Comparison of ENCODE assay signal across 19 mouse cellular contexts in genomic region chr12:53612120-53612519, GRCm38 (mm10).
DNase-seq lines count a peak whose midpoint lies in the region; TF ChIP-seq lines count a peak whose summit lies in the region.
"Had no signal": no experiment of that assay in that cellular context is flagged by ENCODE, and none has a peak within 500 bp of the region (broad histone marks: within the 10 kb centered on the region; RNA-seq: fewer than 3 reads in every experiment).

No protein-coding gene starts in this region.

- TF ChIP-seq CTCF in cerebellum, adult 2 months (IDR thresholded peaks at IDR 0.05; ENCODE audit: borderline replicate concordance, insufficient read depth, low read depth, low read length) = no peak

- H3K27ac ChIP-seq in cerebellum, adult 2 months (ENCODE audit: insufficient read depth, low read length) = no peak overlapping the region
- H3K27ac ChIP-seq in limb, embryonic 10.5 days = no peak overlapping the region
- H3K27ac ChIP-seq: embryonic facial prominence, embryonic 15.5 days; forebrain, embryonic 10.5 days; gastrocnemius, adult 2 months; heart, embryonic 13.5 days; hindbrain, embryonic 12.5 days had no signal

- WGBS in cerebellum, adult 2 months = 15% methylated on average over 7 of the region's 7 CpGs
- WGBS in limb, embryonic 10.5 days = 91% methylated on average over 7 of the region's 7 CpGs

- H3K27me3 ChIP-seq in cerebellum, adult 2 months (ENCODE audit: control insufficient read depth, insufficient read depth, low read length) = no peaks in the 10 kb centered on the region
- no peaks in the 10 kb centered on the region for H3K27me3 ChIP-seq in limb, embryonic 10.5 days (ENCODE audit: low read depth, poor library complexity, severe bottlenecking)
- H3K27me3 ChIP-seq: embryonic facial prominence, embryonic 15.5 days; heart, embryonic 13.5 days; hindbrain, embryonic 12.5 days had no signal

- TF ChIP-seq POLR2A in cerebellum, adult 2 months (IDR thresholded peaks at IDR 0.05; ENCODE audit: borderline replicate concordance, insufficient read depth, low read length) = no peak

- no peaks in the 10 kb centered on the region for H3K36me3 ChIP-seq in limb, embryonic 10.5 days
- H3K36me3 ChIP-seq: embryonic facial prominence, embryonic 15.5 days; forebrain, embryonic 10.5 days; heart, embryonic 13.5 days; hindbrain, embryonic 12.5 days had no signal

- no peaks in the 10 kb centered on the region for H3K4me1 ChIP-seq in cerebellum, adult 2 months (ENCODE audit: control insufficient read depth, insufficient read depth, low read length)
- H3K4me1 ChIP-seq in limb, embryonic 10.5 days = peaks cover 2% of the 10 kb centered on the region; the same call in 1 of the 2 replicates
- H3K4me1 ChIP-seq: embryonic facial prominence, embryonic 15.5 days; heart, embryonic 13.5 days; hindbrain, embryonic 12.5 days had no signal

- DNase-seq in cerebellum, adult 2 months = peak; percentile 24 to 38
- no peak for DNase-seq in cerebellum, adult 8-10 months
- DNase-seq in cerebellum, postnatal 36 days = peak; percentile 36 to 41
- no peak for DNase-seq in cerebellum, adult 11 months
- DNase-seq in brain, adult 2 months (ENCODE audit: low read depth, low spot score) = peak; percentile 27
- DNase-seq in limb, embryonic 10.5 days (ENCODE audit: low spot score) = peak; percentile 25
- DNase-seq in spleen, postnatal 14 days (ENCODE audit: low spot score in 2 of 2) = no peak
- DNase-seq: adrenal gland, postnatal 14 days; embryo, embryonic 11 days; gastrocnemius, adult 2 months; gastrocnemius, postnatal 36 days; heart, adult 11 months; heart, postnatal 36 days; kidney, adult 11 months had no signal

- no peaks in the 10 kb centered on the region for H3K9me3 ChIP-seq in limb, embryonic 10.5 days (replicated peaks)
- H3K9me3 ChIP-seq: embryonic facial prominence, embryonic 15.5 days; forebrain, embryonic 10.5 days; heart, embryonic 13.5 days; hindbrain, embryonic 12.5 days had no signal

- no peak overlapping the region for H3K4me3 ChIP-seq in cerebellum, adult 2 months (replicated peaks; ENCODE audit: insufficient read depth, low read depth, low read length)
- no peak overlapping the region for H3K4me3 ChIP-seq in limb, embryonic 10.5 days
- H3K4me3 ChIP-seq: embryonic facial prominence, embryonic 15.5 days; erythroblast, embryonic 14.5 days; forebrain, embryonic 10.5 days; gastrocnemius, adult 2 months; heart, embryonic 13.5 days; hindbrain, embryonic 12.5 days had no signal

Comparison
In these comparisons a context has a peak if more than half of its experiments do, and no peak if none do; other contexts are left out.
1. DNase-seq: peak in cerebellum, adult 2 months (2 of 2), cerebellum, postnatal 36 days (2 of 2), brain, adult 2 months (single experiment) and limb, embryonic 10.5 days (single experiment); none in cerebellum, adult 8-10 months (single experiment), cerebellum, adult 11 months (single experiment) and spleen, postnatal 14 days (0 of 2).